Mouse (Mus musculus): Measurements from ENCODE around the gene Usf3. TPM values are rescaled to one million over a fixed set of nuclear protein-coding genes. Genes with fewer than 3 reads are reported as not detected.

Gene Usf3
- polyA plus RNA-seq, 1 experiment from 2014 or later: 3.0 TPM

DNA sequence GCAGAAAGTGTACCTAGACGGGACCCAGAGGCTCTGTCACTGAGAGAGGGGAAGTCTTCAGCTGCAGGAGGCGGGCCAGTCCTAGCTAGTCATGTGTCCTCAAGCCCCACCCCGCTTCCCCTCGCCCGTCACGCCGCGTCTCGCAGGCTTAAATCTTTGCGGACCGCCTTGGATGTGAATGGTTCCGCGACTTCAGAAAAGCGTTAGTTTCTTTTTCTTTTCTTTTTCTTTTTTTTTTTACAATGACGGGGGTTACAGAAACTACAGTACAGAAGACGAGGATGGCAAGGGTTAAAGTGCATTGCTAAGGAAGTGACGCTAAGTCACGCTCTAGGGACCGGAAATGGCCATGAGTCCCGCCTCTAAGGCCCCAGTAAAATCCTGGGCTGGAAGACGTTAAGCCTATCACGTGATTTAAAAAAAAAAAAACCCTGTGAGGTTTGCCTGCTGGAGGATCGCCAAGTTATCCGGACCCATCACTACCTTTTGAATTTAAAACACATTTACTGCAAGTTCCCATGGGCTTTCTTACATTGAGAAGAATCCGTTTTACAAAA, 34.0 kb upstream of the Usf3 start:
- Histone ChIP-seq H3K4me2 (replicated peaks; ENCODE audit: low read depth, low read length) (peak overlapping the region; percentile 75), H3K27ac (ENCODE audit: low read length) (peak overlapping the region; percentile 100), H3K4me3 (ENCODE audit: low read length) (peak overlapping the region; percentile 95), H3K36me3 (ENCODE audit: insufficient read depth, low read length) (no peaks in the 10 kb centered on the region), H3K4me1 (ENCODE audit: insufficient read depth, low read length) (peaks cover 12% of the 10 kb centered on the region; the same call in 1 of the 2 replicates), H3K9me3 (ENCODE audit: low read length) (no peaks in the 10 kb centered on the region), H3K9ac (replicated peaks; ENCODE audit: low read length) (peak overlapping the region; percentile 94), H3K27me3 (ENCODE audit: insufficient read depth, low read length) (no peaks in the 10 kb centered on the region)
- peak; percentile 88 for ATAC-seq (ENCODE audit: low FRiP score, low TSS enrichment)
- under 1% methylated on average over 25 of the region's 25 CpGs for WGBS

DNA sequence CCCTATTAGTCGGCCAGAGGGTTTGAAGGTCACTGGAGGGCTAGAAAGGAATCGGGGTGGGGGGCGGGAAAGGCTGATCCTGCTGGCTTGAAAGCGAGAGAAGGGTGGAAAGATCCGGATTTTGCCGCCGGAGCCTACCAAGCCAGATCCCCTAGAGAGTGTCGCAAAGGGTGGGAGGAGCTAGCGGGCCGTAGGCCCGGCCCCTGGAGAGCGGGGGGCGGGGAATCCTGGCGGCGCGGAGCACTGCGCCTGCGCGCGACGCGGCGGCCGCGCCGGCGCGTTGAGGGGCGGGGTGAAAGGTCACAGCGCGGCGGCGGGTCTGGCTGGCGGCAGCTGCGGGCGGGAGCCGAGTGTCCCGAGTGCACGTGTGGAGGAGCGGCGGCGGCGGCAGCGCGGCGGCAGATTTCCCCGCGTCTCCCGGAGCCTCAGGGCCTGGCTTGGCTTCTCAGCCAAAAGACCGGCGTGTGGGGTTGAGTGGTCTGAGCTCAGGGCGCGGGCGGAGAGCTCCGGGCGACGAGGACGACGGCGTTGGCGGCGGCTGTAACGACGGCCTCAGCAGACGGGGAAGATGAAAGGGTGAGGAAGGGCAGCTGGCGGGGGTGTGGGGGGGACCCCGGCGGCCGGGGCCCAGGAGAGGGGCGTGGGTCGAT, 33.4 kb upstream of the Usf3 start, which contains the start of the genes Atp6v1a and Naa50:
TSS of gene Atp6v1a (minus strand) at position 170 of the 650 bp plus-strand sequence.
TSS of gene Naa50 (plus strand) at position 295 of the 650 bp plus-strand sequence.
- peaks cover 12% of the 10 kb centered on the region; the same call in 1 of the 2 replicates for H3K4me1 ChIP-seq (ENCODE audit: insufficient read depth, low read length)
- under 1% methylated on average over 44 of the region's 71 CpGs for WGBS

DNA sequence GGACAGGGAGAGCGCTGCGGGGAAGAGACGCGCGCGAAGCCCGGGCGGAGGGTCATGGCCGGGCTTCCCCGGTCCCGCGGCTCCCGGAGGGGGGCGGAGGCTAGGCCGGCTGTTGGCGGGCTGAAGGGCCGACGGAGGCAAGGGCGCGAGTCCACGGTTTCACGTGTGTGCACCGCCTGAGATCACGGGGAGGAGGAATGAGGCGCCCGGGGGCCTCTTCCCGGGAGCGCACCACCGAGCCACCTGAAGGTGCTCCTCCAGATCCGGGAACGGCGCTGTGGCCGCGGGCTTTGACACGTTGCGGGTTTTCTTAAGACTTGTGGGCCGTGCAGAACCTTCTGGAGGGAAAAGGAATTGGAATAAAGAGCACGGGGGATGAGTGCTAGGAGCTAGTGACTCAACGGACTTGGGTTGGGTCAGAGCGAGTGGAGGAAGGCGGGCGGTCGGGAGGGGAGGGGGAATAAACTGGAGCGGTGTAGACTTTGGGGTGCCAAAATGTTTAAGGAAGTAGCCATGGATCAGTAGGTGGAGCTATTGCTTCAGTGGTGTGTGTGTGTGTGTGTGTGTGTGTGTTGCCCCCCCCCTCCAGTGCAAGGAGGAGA, 32.8 kb upstream of the Usf3 start:
- H3K9me3 ChIP-seq (ENCODE audit: low read length): no peaks in the 10 kb centered on the region
- peak overlapping the region; percentile 100 for H3K27ac ChIP-seq (ENCODE audit: low read length)
- H3K9ac ChIP-seq (replicated peaks; ENCODE audit: low read length): peak overlapping the region; percentile 97
- no peaks in the 10 kb centered on the region for H3K27me3 ChIP-seq (ENCODE audit: insufficient read depth, low read length)
- peak overlapping the region; percentile 51 for H3K4me2 ChIP-seq (replicated peaks; ENCODE audit: low read depth, low read length)
- ATAC-seq (ENCODE audit: low FRiP score, low TSS enrichment): peak; percentile 72
- H3K4me3 ChIP-seq (ENCODE audit: low read length): peak overlapping the region; percentile 95
- no peaks in the 10 kb centered on the region for H3K36me3 ChIP-seq (ENCODE audit: insufficient read depth, low read length)
- peaks cover 12% of the 10 kb centered on the region; the same call in 1 of the 2 replicates for H3K4me1 ChIP-seq (ENCODE audit: insufficient read depth, low read length)
- WGBS: under 1% methylated on average over 41 of the region's 44 CpGs

More for the DNA sequence above, 33.4 kb upstream of the Usf3 start, which contains the start of the genes Atp6v1a and Naa50:
- Histone ChIP-seq H3K9ac (replicated peaks; ENCODE audit: low read length) (peak within 1 kb of the TSS; percentile 97), H3K9me3 (ENCODE audit: low read length) (no peaks in the 10 kb centered on the region), H3K27ac (ENCODE audit: low read length) (peak within 1 kb of the TSS; percentile 100), H3K4me3 (ENCODE audit: low read length) (peak within 1 kb of the TSS; percentile 95), H3K4me2 (replicated peaks; ENCODE audit: low read depth, low read length) (peak within 1 kb of the TSS; percentile 75), H3K36me3 (ENCODE audit: insufficient read depth, low read length) (no peaks in the 10 kb centered on the region), H3K27me3 (ENCODE audit: insufficient read depth, low read length) (no peaks in the 10 kb centered on the region)
- peak; percentile 91 for ATAC-seq (ENCODE audit: low FRiP score, low TSS enrichment)

DNA sequence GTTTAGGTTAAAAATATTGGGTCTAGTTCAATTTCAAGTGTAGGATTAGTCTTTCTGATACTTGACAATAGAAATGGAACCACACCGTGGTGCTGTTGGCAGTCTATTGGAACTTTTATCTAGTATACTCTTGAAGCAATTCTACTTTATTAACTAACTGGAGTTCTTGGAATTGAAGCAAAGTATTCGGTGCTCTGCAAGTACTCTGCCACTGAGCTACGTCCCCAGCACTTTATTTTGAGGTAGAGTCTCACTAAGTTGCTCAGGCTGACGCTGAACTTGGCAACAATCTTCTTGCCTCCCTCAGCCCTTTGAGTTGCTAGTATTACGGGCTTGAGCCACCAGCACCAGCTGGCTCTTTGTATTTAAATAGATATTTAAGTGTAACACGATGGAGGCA, 31.6 kb upstream of the Usf3 start:
- Histone ChIP-seq H3K36me3 (ENCODE audit: insufficient read depth, low read length) (no peaks in the 10 kb centered on the region), H3K4me1 (ENCODE audit: insufficient read depth, low read length) (peaks cover 12% of the 10 kb centered on the region; the same call in 1 of the 2 replicates), H3K4me2 (replicated peaks; ENCODE audit: low read depth, low read length) (peak overlapping the region; percentile 51), H3K9ac (replicated peaks; ENCODE audit: low read length) (peak overlapping the region; percentile 3; the same call in 1 of the 2 replicates), H3K27ac (ENCODE audit: low read length) (no peak overlapping the region), H3K9me3 (ENCODE audit: low read length) (no peaks in the 10 kb centered on the region), H3K27me3 (ENCODE audit: insufficient read depth, low read length) (no peaks in the 10 kb centered on the region), H3K4me3 (ENCODE audit: low read length) (peak overlapping the region; percentile 8; the same call in 1 of the 2 replicates)
- WGBS: 43% methylated on average over 6 of the region's 6 CpGs
- no peak for ATAC-seq (ENCODE audit: low FRiP score, low TSS enrichment)

DNA sequence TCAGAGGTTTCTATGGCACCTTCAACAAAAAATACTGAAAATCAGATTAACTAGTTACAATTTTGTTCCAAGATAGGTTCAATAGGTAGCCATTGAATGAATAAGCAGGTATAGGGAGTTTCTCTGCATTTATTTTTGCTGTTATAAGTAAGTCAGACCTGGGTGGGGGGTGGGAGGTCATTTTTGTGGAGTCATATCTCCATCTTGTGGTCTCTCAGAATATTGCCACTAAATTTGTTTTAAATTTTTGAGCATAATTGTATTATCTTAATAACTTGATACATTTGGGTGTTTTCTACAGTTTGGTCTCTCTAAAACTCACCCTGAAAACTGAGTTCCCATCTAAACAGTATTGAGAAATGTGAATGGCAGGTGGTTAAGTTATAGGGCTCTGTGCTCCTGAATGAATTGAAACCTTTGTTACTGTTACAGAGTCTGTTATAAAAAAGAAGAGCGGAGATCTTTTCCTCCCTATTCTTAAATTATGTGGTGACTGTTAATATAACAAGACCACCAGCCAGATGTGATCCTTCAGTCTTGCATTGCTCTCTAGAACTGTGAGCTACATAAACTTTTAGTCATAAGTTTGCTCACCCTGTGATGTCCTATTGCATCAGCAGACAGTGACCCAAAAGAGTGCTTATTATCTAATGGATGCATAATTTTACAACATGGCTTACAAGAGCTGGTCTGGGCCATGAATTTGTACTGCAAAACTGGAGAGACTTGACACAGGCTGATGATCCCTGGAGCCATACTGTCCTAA, 23.9 kb upstream of the Usf3 start:
- Histone ChIP-seq H3K27ac (ENCODE audit: low read length) (no peak overlapping the region), H3K4me2 (replicated peaks; ENCODE audit: low read depth, low read length) (no peak overlapping the region), H3K9me3 (ENCODE audit: low read length) (no peaks in the 10 kb centered on the region), H3K9ac (replicated peaks; ENCODE audit: low read length) (no peak overlapping the region), H3K36me3 (ENCODE audit: insufficient read depth, low read length) (no peaks in the 10 kb centered on the region), H3K4me1 (ENCODE audit: insufficient read depth, low read length) (no peaks in the 10 kb centered on the region), H3K4me3 (ENCODE audit: low read length) (no peak overlapping the region), H3K27me3 (ENCODE audit: insufficient read depth, low read length) (no peaks in the 10 kb centered on the region)
- WGBS: 79% methylated on average over 1 of the region's 1 CpGs
- ATAC-seq (ENCODE audit: low FRiP score, low TSS enrichment): no peak

DNA sequence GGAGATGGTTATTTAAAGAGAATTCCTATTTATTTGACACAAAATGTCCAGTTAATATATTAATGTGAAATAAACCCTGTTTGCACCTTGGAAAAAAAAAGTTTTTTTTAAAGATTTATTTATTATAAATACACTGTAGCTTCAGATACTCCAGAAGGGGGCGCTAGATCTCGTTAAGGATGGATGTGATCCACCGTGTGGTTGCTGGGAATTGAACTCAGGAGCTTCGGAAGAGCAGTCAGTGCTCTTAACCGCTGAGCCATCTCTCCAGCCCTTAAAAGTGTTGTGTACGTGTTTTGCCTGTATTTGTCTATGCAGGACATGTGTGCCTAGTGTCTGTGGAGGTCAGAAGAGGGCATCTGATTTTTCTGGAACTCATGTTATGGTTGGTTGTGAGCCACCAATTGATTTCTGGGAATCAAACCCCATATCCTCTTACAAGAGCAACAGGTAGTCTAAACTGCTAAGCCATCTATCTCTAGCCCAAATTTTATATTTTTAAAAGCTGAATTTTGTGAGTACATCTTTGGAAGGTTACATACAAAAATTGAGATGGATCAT, 18.5 kb upstream of the Usf3 start:
- no peak overlapping the region for H3K4me3 ChIP-seq (ENCODE audit: low read length)
- H3K4me1 ChIP-seq (ENCODE audit: insufficient read depth, low read length): no peaks in the 10 kb centered on the region
- no peak overlapping the region for H3K9ac ChIP-seq (replicated peaks; ENCODE audit: low read length)
- H3K36me3 ChIP-seq (ENCODE audit: insufficient read depth, low read length): peaks cover 17% of the 10 kb centered on the region
- H3K9me3 ChIP-seq (ENCODE audit: low read length): no peaks in the 10 kb centered on the region
- H3K27ac ChIP-seq (ENCODE audit: low read length): no peak overlapping the region
- 70% methylated on average over 6 of the region's 6 CpGs for WGBS
- no peak for ATAC-seq (ENCODE audit: low FRiP score, low TSS enrichment)
- H3K4me2 ChIP-seq (replicated peaks; ENCODE audit: low read depth, low read length): no peak overlapping the region
- H3K27me3 ChIP-seq (ENCODE audit: insufficient read depth, low read length): no peaks in the 10 kb centered on the region

DNA sequence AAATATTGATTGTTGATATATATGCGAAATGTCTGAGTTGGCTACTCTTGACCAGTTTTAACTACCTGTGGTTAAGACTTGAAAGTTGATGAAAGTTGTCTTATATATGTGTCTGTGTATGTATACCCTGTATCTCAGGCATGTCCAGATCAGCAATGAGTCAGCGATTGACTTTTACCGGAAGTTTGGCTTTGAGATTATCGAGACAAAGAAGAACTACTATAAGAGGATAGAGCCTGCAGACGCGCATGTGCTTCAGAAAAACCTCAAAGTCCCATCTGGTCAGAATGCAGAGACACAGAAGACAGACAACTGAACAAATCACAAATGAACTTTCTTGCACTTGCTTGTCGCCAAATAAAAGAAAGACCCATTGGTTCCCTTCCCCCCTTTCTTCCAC, 13.7 kb upstream of the Usf3 start:
- Histone ChIP-seq H3K4me1 (ENCODE audit: insufficient read depth, low read length) (no peaks in the 10 kb centered on the region), H3K4me2 (replicated peaks; ENCODE audit: low read depth, low read length) (no peak overlapping the region), H3K4me3 (ENCODE audit: low read length) (no peak overlapping the region), H3K36me3 (ENCODE audit: insufficient read depth, low read length) (peaks cover 19% of the 10 kb centered on the region), H3K9me3 (ENCODE audit: low read length) (no peaks in the 10 kb centered on the region), H3K27ac (ENCODE audit: low read length) (no peak overlapping the region), H3K9ac (replicated peaks; ENCODE audit: low read length) (no peak overlapping the region), H3K27me3 (ENCODE audit: insufficient read depth, low read length) (no peaks in the 10 kb centered on the region)
- ATAC-seq (ENCODE audit: low FRiP score, low TSS enrichment): no peak
- 95% methylated on average over 7 of the region's 7 CpGs for whole genome bisulfite sequencing

DNA sequence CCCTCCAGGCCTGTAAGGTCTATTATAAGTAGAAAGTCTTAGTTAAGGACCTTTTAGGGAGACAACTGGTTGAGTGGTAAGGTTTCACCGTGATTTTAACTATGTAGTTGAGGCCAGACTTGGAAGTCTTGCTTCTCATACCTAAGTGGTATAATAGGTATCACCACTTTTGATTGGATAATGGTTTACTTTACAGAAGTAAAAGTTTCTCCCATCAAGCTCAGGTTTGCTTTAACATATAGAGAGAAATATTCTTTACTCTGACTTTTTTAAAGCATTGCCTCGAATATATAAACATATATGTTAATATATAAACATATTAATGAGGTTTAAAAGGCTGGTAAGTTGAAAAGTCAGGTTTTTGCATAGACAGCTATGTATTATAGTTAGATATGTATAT, 9.2 kb upstream of the Usf3 start:
- no peak for ATAC-seq (ENCODE audit: low FRiP score, low TSS enrichment)
- no peak overlapping the region for H3K27ac ChIP-seq (ENCODE audit: low read length)
- no peaks in the 10 kb centered on the region for H3K27me3 ChIP-seq (ENCODE audit: insufficient read depth, low read length)
- H3K4me3 ChIP-seq (ENCODE audit: low read length): no peak overlapping the region
- WGBS: 87% methylated on average over 2 of the region's 2 CpGs
- no peaks in the 10 kb centered on the region for H3K4me1 ChIP-seq (ENCODE audit: insufficient read depth, low read length)
- no peak overlapping the region for H3K4me2 ChIP-seq (replicated peaks; ENCODE audit: low read depth, low read length)
- no peak overlapping the region for H3K9ac ChIP-seq (replicated peaks; ENCODE audit: low read length)
- H3K9me3 ChIP-seq (ENCODE audit: low read length): no peaks in the 10 kb centered on the region
- H3K36me3 ChIP-seq (ENCODE audit: insufficient read depth, low read length): peaks cover 8% of the 10 kb centered on the region

DNA sequence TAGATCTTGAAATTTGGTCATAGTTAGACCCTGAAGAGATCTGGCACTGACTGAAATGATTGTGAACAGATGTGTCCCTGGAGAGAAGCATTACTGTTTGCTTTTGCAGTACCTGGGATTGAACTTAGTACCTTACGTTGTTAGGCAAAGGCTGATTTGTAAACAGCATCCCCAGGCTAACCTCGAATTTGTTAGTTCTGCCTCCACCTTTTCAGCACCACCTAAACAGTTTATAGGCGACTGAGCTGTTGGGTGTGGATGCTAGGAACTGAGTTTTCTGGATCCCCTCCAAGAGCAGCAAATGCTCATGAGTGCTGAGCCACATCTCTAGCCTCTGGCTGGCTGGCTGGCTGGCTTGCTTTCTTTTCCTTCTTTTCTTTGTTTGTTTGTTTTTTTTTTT, 7.9 kb upstream of the Usf3 start:
- H3K4me1 ChIP-seq (ENCODE audit: insufficient read depth, low read length): no peaks in the 10 kb centered on the region
- no peak overlapping the region for H3K4me3 ChIP-seq (ENCODE audit: low read length)
- no peak for ATAC-seq (ENCODE audit: low FRiP score, low TSS enrichment)
- no peaks in the 10 kb centered on the region for H3K9me3 ChIP-seq (ENCODE audit: low read length)
- H3K27ac ChIP-seq (ENCODE audit: low read length): no peak overlapping the region
- H3K4me2 ChIP-seq (replicated peaks; ENCODE audit: low read depth, low read length): no peak overlapping the region
- H3K36me3 ChIP-seq (ENCODE audit: insufficient read depth, low read length): 0 out of 2 replicates have a peak, but pooled peaks cover 2% of the 10 kb centered on the region
- H3K9ac ChIP-seq (replicated peaks; ENCODE audit: low read length): no peak overlapping the region
- no peaks in the 10 kb centered on the region for H3K27me3 ChIP-seq (ENCODE audit: insufficient read depth, low read length)
- WGBS: 53% methylated on average over 3 of the region's 3 CpGs

Data from kidney, embryonic 16.5 days (tissue).